Mouse (Mus musculus) urinary bladder, adult 2 months (tissue): ENCODE data around the gene Prr5. TPM values are rescaled to one million over a fixed set of nuclear protein-coding genes. Genes with fewer than 3 reads are reported as not detected.
"Not testable (repeated sequence)": the region's sequence is repeated elsewhere in the genome, so short reads cannot be mapped to it uniquely, and the experiment has no call there.

Source experiments
- DNase-seq: peaks from one replicate; pipeline ENCODE4 v3.0.0; 2022; ENCODE audit warnings: low spot score
- polyA plus RNA-seq: library from polyadenylated mRNA; depleted of rRNA; stranded (reverse); fragments of >200 nt; gene quantifications from 2 replicates; pipeline ENCODE4 v1.2.3, GENCODE M21; 2012

Prr5 gene
- polyA plus RNA-seq, 1 experiment = 9.4 TPM

GRCm38 (mm10) chr15:84714730-84715129 is 45.3 kb downstream of the Prr5 start:
- peak; percentile 67 for DNase-seq

- DNase-seq = no peak
Observed at GRCm38 (mm10) chr15:84715132-84715531, 45.7 kb downstream of the Prr5 start.

- DNase-seq = not testable (repeated sequence)
Observed at GRCm38 (mm10) chr15:84717570-84718270, 48.3 kb downstream of the Prr5 start.

GRCm38 (mm10) chr15:84718785-84719184 is 49.4 kb downstream of the Prr5 start:
- no peak for DNase-seq

GRCm38 (mm10) chr15:84719791-84720190 is 50.4 kb downstream of the Prr5 start, which contains the start of gene Arhgap8:
Gene Arhgap8, plus strand, starts transcription at chr15:84720052.
- DNase-seq = peak; percentile 47

GRCm38 (mm10) chr15:84720291-84721204 is 51.1 kb downstream of the Prr5 start:
- DNase-seq = no peak

GRCm38 (mm10) chr15:84723656-84724055 is 54.2 kb downstream of the Prr5 start:
- not testable (repeated sequence) for DNase-seq

- DNase-seq = no peak
Observed at GRCm38 (mm10) chr15:84724199-84724598, 54.8 kb downstream of the Prr5 start.

- no peak for DNase-seq
Observed at GRCm38 (mm10) chr15:84729685-84730084, 60.3 kb downstream of the Prr5 start.

- DNase-seq = no peak
Observed at GRCm38 (mm10) chr15:84730893-84731292, 61.5 kb downstream of the Prr5 start.

GRCm38 (mm10) chr15:84731676-84732424 is 62.4 kb downstream of the Prr5 start:
- no peak for DNase-seq

GRCm38 (mm10) chr15:84732425-84732749 is 63.0 kb downstream of the Prr5 start:
- DNase-seq = no peak

- DNase-seq = no peak
Observed at GRCm38 (mm10) chr15:84736346-84736993, 67.0 kb downstream of the Prr5 start.

- no peak for DNase-seq
Observed at GRCm38 (mm10) chr15:84736994-84737346, 67.5 kb downstream of the Prr5 start.

- DNase-seq = no peak
Observed at GRCm38 (mm10) chr15:84738246-84738645, 68.8 kb downstream of the Prr5 start.

- no peak for DNase-seq
Observed at GRCm38 (mm10) chr15:84741573-84741972, 72.2 kb downstream of the Prr5 start.

- DNase-seq = no peak
Observed at GRCm38 (mm10) chr15:84743347-84743746, 73.9 kb downstream of the Prr5 start.

- DNase-seq = no peak
Observed at GRCm38 (mm10) chr15:84744308-84744707, 74.9 kb downstream of the Prr5 start.

- no peak for DNase-seq
Observed at GRCm38 (mm10) chr15:84745831-84746230, 76.4 kb downstream of the Prr5 start.
